Mouse (Mus musculus): ENCODE measurements around the gene Fbxl17. TPM values are rescaled to one million over a fixed set of nuclear protein-coding genes. Genes with fewer than 3 reads are reported as not detected.
A peak's percentile ranks its signal among the peaks of the same experiment; 100 is the strongest.

Fbxl17 gene
- total and polyA plus RNA-seq, 2 experiments from 2014 or later = 13.1 to 22.3 TPM

- ATAC-seq (0 out of 2 replicates have a peak, but pooled peaks have one; percentile 40), DNase-seq (ENCODE audit: low spot score) (peak; percentile 64)
- H3K27ac ChIP-seq = no peak overlapping the region
- no peak overlapping the region for H3K4me3 ChIP-seq (ENCODE audit: low read length)
- H3K27me3 ChIP-seq (ENCODE audit: insufficient read depth, low read length) = no peaks in the 10 kb centered on the region
- no peak overlapping the region for H3K9ac ChIP-seq (replicated peaks; ENCODE audit: low read length)
- no peaks in the 10 kb centered on the region for H3K4me1 ChIP-seq (ENCODE audit: insufficient read depth, low read length)
- TF ChIP-seq CTCF (IDR thresholded peaks at IDR 0.05; ENCODE audit: low read depth) = no peak
- no peak overlapping the region for H3K4me2 ChIP-seq (ENCODE audit: low read depth, low read length)
- no peaks in the 10 kb centered on the region for H3K9me3 ChIP-seq (ENCODE audit: low read length)
- no peaks in the 10 kb centered on the region for H3K36me3 ChIP-seq (ENCODE audit: insufficient read depth, low read length)
- WGBS = 43% methylated on average over 1 of the region's 1 CpGs
Measured at GRCm38 (mm10) chr17:63465239-63465638, 34.6 kb downstream of the Fbxl17 start.

- Histone ChIP-seq H3K27ac (no peak overlapping the region), H3K36me3 (ENCODE audit: insufficient read depth, low read length) (no peaks in the 10 kb centered on the region), H3K4me1 (ENCODE audit: insufficient read depth, low read length) (no peaks in the 10 kb centered on the region), H3K27me3 (ENCODE audit: insufficient read depth, low read length) (no peaks in the 10 kb centered on the region), H3K4me3 (ENCODE audit: low read length) (no peak overlapping the region), H3K9ac (replicated peaks; ENCODE audit: low read length) (no peak overlapping the region), H3K4me2 (ENCODE audit: low read depth, low read length) (no peak overlapping the region), H3K9me3 (ENCODE audit: low read length) (no peaks in the 10 kb centered on the region)
- no peak for ATAC-seq
- WGBS = 86% methylated on average over 7 of the region's 7 CpGs
- no peak for DNase-seq (ENCODE audit: low spot score)
- no peak for TF ChIP-seq CTCF (IDR thresholded peaks at IDR 0.05; ENCODE audit: low read depth)
Measured at GRCm38 (mm10) chr17:63462512-63462911, 37.3 kb downstream of the Fbxl17 start.

- Histone ChIP-seq H3K27ac (no peak overlapping the region), H3K27me3 (ENCODE audit: insufficient read depth, low read length) (no peaks in the 10 kb centered on the region), H3K4me1 (ENCODE audit: insufficient read depth, low read length) (no peaks in the 10 kb centered on the region), H3K9ac (replicated peaks; ENCODE audit: low read length) (no peak overlapping the region), H3K9me3 (ENCODE audit: low read length) (no peaks in the 10 kb centered on the region), H3K4me3 (ENCODE audit: low read length) (no peak overlapping the region), H3K36me3 (ENCODE audit: insufficient read depth, low read length) (no peaks in the 10 kb centered on the region), H3K4me2 (ENCODE audit: low read depth, low read length) (no peak overlapping the region)
- WGBS = 51% methylated on average over 9 of the region's 9 CpGs
- DNase-seq (ENCODE audit: low spot score) (no peak), ATAC-seq (no peak)
- TF ChIP-seq CTCF (IDR thresholded peaks at IDR 0.05; ENCODE audit: low read depth) = no peak
Measured at GRCm38 (mm10) chr17:63459712-63460495, 39.9 kb downstream of the Fbxl17 start.

GRCm38 (mm10) chr17:63458052-63458451 lies 41.8 kb downstream of the Fbxl17 start:
- TF ChIP-seq CTCF (IDR thresholded peaks at IDR 0.05; ENCODE audit: low read depth) = no peak
- ATAC-seq (no peak), DNase-seq (ENCODE audit: low spot score) (no peak)
- Histone ChIP-seq H3K27ac (no peak overlapping the region), H3K4me1 (ENCODE audit: insufficient read depth, low read length) (no peaks in the 10 kb centered on the region), H3K36me3 (ENCODE audit: insufficient read depth, low read length) (no peaks in the 10 kb centered on the region), H3K4me3 (ENCODE audit: low read length) (no peak overlapping the region), H3K9me3 (ENCODE audit: low read length) (no peaks in the 10 kb centered on the region), H3K4me2 (ENCODE audit: low read depth, low read length) (no peak overlapping the region), H3K27me3 (ENCODE audit: insufficient read depth, low read length) (no peaks in the 10 kb centered on the region), H3K9ac (replicated peaks; ENCODE audit: low read length) (no peak overlapping the region)
- 91% methylated on average over 3 of the region's 3 CpGs for WGBS

GRCm38 (mm10) chr17:63451311-63452006 lies 48.4 kb downstream of the Fbxl17 start:
- Histone ChIP-seq H3K27ac (no peak overlapping the region), H3K36me3 (ENCODE audit: insufficient read depth, low read length) (no peaks in the 10 kb centered on the region), H3K4me1 (ENCODE audit: insufficient read depth, low read length) (no peaks in the 10 kb centered on the region), H3K9me3 (ENCODE audit: low read length) (no peaks in the 10 kb centered on the region), H3K4me3 (ENCODE audit: low read length) (no peak overlapping the region), H3K9ac (replicated peaks; ENCODE audit: low read length) (no peak overlapping the region), H3K4me2 (ENCODE audit: low read depth, low read length) (peak overlapping the region; percentile 10; the same call in 1 of the 2 replicates), H3K27me3 (ENCODE audit: insufficient read depth, low read length) (no peaks in the 10 kb centered on the region)
- DNase-seq (ENCODE audit: low spot score) (peak; percentile 66), ATAC-seq (no peak)
- WGBS = 45% methylated on average over 10 of the region's 10 CpGs
- TF ChIP-seq CTCF (IDR thresholded peaks at IDR 0.05; ENCODE audit: low read depth) = no peak

- 68% methylated on average over 10 of the region's 10 CpGs for WGBS
- no peak for ATAC-seq
- no peaks in the 10 kb centered on the region for H3K36me3 ChIP-seq (ENCODE audit: insufficient read depth, low read length)
- no peaks in the 10 kb centered on the region for H3K9me3 ChIP-seq (ENCODE audit: low read length)
- H3K27ac ChIP-seq = no peak overlapping the region
- DNase-seq (ENCODE audit: low spot score) = no peak
- no peak for TF ChIP-seq CTCF (IDR thresholded peaks at IDR 0.05; ENCODE audit: low read depth)
- H3K9ac ChIP-seq (replicated peaks; ENCODE audit: low read length) = no peak overlapping the region
- H3K4me2 ChIP-seq (ENCODE audit: low read depth, low read length) = no peak overlapping the region
- no peak overlapping the region for H3K4me3 ChIP-seq (ENCODE audit: low read length)
- no peaks in the 10 kb centered on the region for H3K4me1 ChIP-seq (ENCODE audit: insufficient read depth, low read length)
- no peaks in the 10 kb centered on the region for H3K27me3 ChIP-seq (ENCODE audit: insufficient read depth, low read length)
Measured at GRCm38 (mm10) chr17:63447691-63448090, 52.1 kb downstream of the Fbxl17 start.
